Mouse (Mus musculus) hindbrain, embryonic 13.5 days (tissue): ENCODE data around the gene Edar. TPM values are rescaled to one million over a fixed set of nuclear protein-coding genes. Genes with fewer than 3 reads are reported as not detected.

ENCODE experiments used
- ATAC-seq: fragments of 200-750 bp; cut with Nextera tagmentation; 2 replicates; pipeline ENCODE4 v1.8.0; 2017; ENCODE audit warnings: moderate TSS enrichment; ENCODE audit not compliant: low FRiP score
- H3K27ac ChIP-seq: fragments of 300-500 bp; sonication (generic); 2 replicates; pipeline ENCODE4 v1.5.1; 2015; ENCODE audit warnings: inconsistent platforms, mild to moderate bottlenecking, moderate library complexity
- H3K27me3 ChIP-seq: fragments of 300-500 bp; sonication (generic); 2 replicates; pipeline ENCODE4 v1.6.1; 2015; ENCODE audit warnings: mild to moderate bottlenecking, inconsistent platforms
- H3K36me3 ChIP-seq: fragments of 300-500 bp; sonication (generic); 2 replicates; pipeline ENCODE4 v1.6.1; 2015; ENCODE audit warnings: mild to moderate bottlenecking, inconsistent platforms
- H3K4me1 ChIP-seq: fragments of 300-500 bp; sonication (generic); replicated peaks from 2 replicates; pipeline ENCODE4 v1.6.1; 2015; ENCODE audit warnings: inconsistent platforms
- H3K4me2 ChIP-seq: fragments of 300-500 bp; sonication (generic); 2 replicates; pipeline ENCODE4 v1.6.1; 2015; ENCODE audit warnings: inconsistent platforms, mild to moderate bottlenecking, moderate library complexity
- H3K4me3 ChIP-seq: fragments of 300-500 bp; sonication (generic); 2 replicates; pipeline ENCODE4 v1.5.1; 2015; ENCODE audit warnings: mild to moderate bottlenecking, inconsistent platforms
- H3K9ac ChIP-seq: fragments of 300-500 bp; sonication (generic); 2 replicates; pipeline ENCODE4 v1.6.1; 2015; ENCODE audit warnings: mild to moderate bottlenecking, inconsistent platforms
- H3K9me3 ChIP-seq: fragments of 300-500 bp; sonication (generic); 2 replicates; pipeline ENCODE4 v1.6.1; 2016; ENCODE audit warnings: inconsistent platforms
- WGBS: fragments of 180-500 bp; shearing (Covaris S2); methylation state at CpG from one replicate; pipeline ENCODE4 v1.1.7; 2015; 5-methylcytosine and 5-hydroxymethylcytosine counted together
- polyA plus RNA-seq: library from polyadenylated mRNA; unstranded; fragments of >200 nt; fragmentation: Nextera tagmentation; extraction: Ambion mirVana; gene quantifications from 2 replicates; pipeline ENCODE4 v1.2.1, GENCODE M21; 2015

The Edar gene
- polyA plus RNA-seq, 1 experiment from 2014 or later = 0.21 TPM

DNA sequence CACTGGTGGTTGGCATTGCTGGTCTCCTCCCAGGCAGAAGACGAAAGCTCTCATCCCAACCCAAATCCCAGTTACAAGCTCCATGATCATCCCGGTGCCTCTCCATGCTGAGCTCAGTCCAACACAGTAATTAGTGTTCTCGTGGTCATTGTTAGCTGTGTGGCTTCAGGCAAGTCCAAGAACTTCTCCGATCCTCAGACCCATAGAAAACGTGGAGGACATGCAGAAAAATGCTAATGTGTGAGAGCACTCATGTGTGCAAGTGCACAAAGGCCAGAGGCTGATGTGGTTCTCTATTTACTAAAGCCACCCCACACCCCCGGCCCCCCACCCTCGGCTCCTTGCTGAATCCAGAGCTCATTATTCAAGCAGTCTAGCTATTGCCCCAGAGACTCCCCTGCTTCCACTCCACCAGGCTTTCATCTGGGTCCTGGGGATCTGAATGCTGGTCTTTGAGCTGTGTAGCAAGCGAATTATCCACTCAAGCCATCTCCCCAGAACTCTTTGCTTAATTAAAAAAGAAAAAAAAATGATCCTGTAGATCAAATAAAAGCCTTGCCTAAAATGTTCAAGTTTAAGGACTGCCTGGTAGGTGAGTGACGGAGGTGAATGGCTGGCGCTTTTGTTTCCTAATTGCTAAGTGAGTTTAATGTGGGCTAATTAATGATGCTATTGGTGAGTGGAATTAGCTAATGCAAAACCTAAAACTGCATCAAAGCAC, 2.7 kb downstream of the Edar start:
- ATAC-seq = peak; percentile 66
- Histone ChIP-seq H3K9ac (no peak overlapping the region), H3K27me3 (peaks cover 12% of the 10 kb centered on the region), H3K9me3 (no peaks in the 10 kb centered on the region), H3K27ac (peak overlapping the region; percentile 58), H3K4me1 (peaks cover 19% of the 10 kb centered on the region), H3K4me2 (no peak overlapping the region), H3K4me3 (no peak overlapping the region), H3K36me3 (no peaks in the 10 kb centered on the region)
- 28% methylated on average over 10 of the region's 10 CpGs for WGBS

GRCm38 (mm10) chr10:58663868-58664267, 11.6 kb downstream of the Edar start:
- no peaks in the 10 kb centered on the region for H3K27me3 ChIP-seq
- H3K4me2 ChIP-seq = no peak overlapping the region
- H3K4me3 ChIP-seq = no peak overlapping the region
- 83% methylated on average over 5 of the region's 5 CpGs for WGBS
- ATAC-seq = peak; percentile 17; the same call in 1 of the 2 replicates
- no peaks in the 10 kb centered on the region for H3K36me3 ChIP-seq
- H3K4me1 ChIP-seq = no peaks in the 10 kb centered on the region
- H3K27ac ChIP-seq = no peak overlapping the region
- H3K9ac ChIP-seq = no peak overlapping the region
- H3K9me3 ChIP-seq = no peaks in the 10 kb centered on the region

- WGBS = 77% methylated on average over 6 of the region's 6 CpGs
- H3K27me3 ChIP-seq = no peaks in the 10 kb centered on the region
- H3K4me3 ChIP-seq = no peak overlapping the region
- H3K4me2 ChIP-seq = no peak overlapping the region
- peak; percentile 28; the same call in 1 of the 2 replicates for ATAC-seq
- no peak overlapping the region for H3K27ac ChIP-seq
- no peak overlapping the region for H3K9ac ChIP-seq
- H3K4me1 ChIP-seq = 0 out of 2 replicates have a peak, but pooled peaks cover 3% of the 10 kb centered on the region
- no peaks in the 10 kb centered on the region for H3K36me3 ChIP-seq
- H3K9me3 ChIP-seq = no peaks in the 10 kb centered on the region
These were observed 12.0 kb downstream of the Edar start for GRCm38 (mm10) chr10:58663417-58663816.

DNA sequence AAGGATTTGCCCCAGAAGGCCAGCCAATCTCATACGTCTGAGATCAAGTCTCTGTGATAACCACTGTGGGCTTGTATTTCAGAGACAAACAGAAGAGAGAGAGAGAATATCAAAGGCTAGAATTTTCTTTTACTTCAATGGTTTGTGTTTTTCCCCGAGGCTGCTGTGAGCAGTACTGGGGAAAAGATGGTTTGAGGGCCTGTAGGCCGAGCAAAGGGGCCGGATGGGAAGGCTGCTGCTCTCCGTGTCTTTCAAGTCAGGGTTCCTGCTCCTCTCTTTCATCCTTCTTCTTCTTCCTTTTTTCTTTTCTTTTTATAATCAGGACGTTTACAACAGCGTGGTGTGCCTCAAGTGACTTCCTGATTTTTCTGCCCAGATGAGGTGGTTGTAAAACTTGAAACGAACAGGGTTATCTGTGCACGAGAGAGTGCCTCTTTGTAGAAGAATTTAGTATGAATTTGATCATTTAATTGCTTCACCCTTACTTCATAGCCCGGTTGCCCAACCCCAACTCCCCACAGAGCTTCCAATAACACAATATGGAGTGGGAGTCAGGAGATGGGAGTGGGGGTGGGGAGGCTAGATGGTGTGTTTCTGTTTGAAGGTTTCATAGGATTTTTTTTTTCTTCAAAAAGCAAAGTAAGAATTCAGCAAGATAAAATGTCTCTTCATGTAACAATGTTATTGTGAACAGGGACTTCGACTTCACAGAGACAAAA, 16.0 kb downstream of the Edar start:
- no peak overlapping the region for H3K4me3 ChIP-seq
- 0 out of 2 replicates have a peak, but pooled peaks cover 6% of the 10 kb centered on the region for H3K4me1 ChIP-seq
- no peak overlapping the region for H3K27ac ChIP-seq
- no peaks in the 10 kb centered on the region for H3K36me3 ChIP-seq
- H3K9ac ChIP-seq = no peak overlapping the region
- H3K9me3 ChIP-seq = no peaks in the 10 kb centered on the region
- no peak for ATAC-seq
- H3K27me3 ChIP-seq = no peaks in the 10 kb centered on the region
- H3K4me2 ChIP-seq = no peak overlapping the region
- WGBS = 72% methylated on average over 11 of the region's 11 CpGs

DNA sequence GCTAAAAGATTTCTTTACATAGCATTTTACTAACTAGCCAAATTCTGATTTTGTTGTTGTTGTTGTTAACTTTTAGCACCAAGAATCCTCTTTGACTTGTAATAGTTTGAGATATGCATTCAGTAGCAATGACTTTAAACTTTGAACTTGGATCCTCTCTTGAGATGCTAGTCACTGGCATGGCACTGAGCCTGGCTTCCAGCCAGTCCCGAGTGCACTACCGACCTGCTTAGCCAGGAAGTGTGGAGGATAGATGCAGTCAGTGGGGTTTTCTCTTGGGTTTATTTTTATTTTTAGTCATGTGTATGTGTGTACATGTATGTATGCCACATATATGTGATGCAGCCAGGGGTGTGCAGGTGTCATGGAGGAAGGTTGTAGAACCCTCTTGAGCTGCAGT, 17.7 kb downstream of the Edar start:
- Histone ChIP-seq H3K4me3 (no peak overlapping the region), H3K9me3 (no peaks in the 10 kb centered on the region), H3K4me1 (peaks cover 10% of the 10 kb centered on the region), H3K9ac (no peak overlapping the region), H3K27ac (no peak overlapping the region), H3K36me3 (no peaks in the 10 kb centered on the region), H3K4me2 (no peak overlapping the region), H3K27me3 (no peaks in the 10 kb centered on the region)
- ATAC-seq = no peak
- 62% methylated on average over 2 of the region's 2 CpGs for WGBS

DNA sequence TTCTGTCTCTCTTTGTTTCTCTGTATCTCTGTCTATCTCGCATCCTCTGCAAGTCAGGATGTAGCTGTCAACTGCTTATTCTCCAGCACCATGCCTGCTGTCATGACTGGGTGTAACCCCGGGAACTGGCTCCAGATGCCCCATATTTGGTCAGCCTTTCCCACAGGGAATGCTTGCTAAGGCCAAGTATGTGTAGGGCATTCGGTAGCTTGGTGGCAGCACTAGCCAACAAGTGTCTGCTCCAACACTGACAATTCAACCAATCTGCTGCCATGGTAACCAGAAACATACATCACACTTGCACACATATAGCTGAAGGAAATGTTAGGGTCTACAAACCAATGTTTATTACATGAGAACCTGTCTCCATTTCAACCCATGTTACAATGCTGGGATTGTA, 21.8 kb downstream of the Edar start:
- WGBS = 93% methylated on average over 3 of the region's 3 CpGs

DNA sequence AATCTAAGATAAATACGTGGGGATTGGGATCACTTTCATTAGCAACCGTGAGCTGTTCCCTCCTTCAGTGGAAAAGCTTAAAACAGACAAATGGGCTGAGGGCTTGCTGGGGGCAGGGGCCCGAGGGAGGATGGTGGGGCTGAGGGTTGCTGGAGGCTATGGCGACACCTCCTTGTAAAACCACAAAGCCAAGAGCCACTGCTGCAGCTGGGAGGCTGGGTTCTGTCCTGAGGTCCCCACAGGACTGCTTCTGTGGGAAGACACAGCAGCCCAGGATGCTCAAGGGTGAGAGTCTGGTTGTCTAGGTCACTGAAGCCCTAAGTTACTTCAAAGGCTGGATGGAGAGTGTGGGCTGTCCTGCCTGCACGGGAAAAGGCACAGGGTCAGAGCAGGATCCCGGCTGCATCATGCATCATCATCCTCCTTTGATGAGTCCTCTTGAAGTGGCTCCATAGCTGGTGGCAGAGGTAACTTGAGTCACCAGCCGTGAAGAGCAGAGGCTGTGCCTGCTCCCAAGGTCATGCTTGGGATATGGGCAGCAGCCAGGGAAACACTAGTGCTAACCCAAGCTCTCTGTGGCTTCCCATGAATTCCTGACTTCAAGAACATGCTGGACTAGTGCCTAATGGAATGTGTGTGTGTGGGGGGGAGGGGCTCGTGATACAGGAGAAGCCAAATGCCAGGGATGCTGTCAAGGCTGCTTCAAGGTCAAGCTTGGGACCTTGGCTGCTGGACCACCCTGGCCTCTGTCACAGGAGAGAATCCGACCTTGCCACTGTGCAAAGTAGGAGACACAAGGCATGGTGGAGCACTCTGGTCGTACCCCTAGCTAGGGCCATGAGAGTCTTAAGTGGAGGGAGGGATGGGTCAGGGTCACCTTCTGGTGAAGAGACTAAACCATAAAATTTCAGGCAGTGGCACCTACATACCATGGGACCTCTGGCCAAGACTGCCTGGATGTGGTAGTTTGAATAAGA, 22.7 kb downstream of the Edar start:
- Histone ChIP-seq H3K4me3 (no peak overlapping the region), H3K4me2 (peak overlapping the region; percentile 38), H3K27ac (0 out of 2 replicates have a peak overlapping the region, but pooled peaks have one; percentile 44), H3K9ac (no peak overlapping the region), H3K4me1 (peaks cover 23% of the 10 kb centered on the region), H3K9me3 (0 out of 2 replicates have a peak, but pooled peaks cover 4% of the 10 kb centered on the region), H3K27me3 (peaks cover 4% of the 10 kb centered on the region; the same call in 1 of the 2 replicates), H3K36me3 (no peaks in the 10 kb centered on the region)
- WGBS = 38% methylated on average over 10 of the region's 10 CpGs
- peak; percentile 38; the same call in 1 of the 2 replicates for ATAC-seq

More for the DNA sequence above, 21.8 kb downstream of the Edar start:
- Histone ChIP-seq H3K9ac (no peak overlapping the region), H3K27me3 (peaks cover 4% of the 10 kb centered on the region; the same call in 1 of the 2 replicates), H3K36me3 (no peaks in the 10 kb centered on the region), H3K27ac (no peak overlapping the region), H3K4me3 (no peak overlapping the region), H3K9me3 (0 out of 2 replicates have a peak, but pooled peaks cover 4% of the 10 kb centered on the region), H3K4me1 (peaks cover 28% of the 10 kb centered on the region), H3K4me2 (no peak overlapping the region)
- ATAC-seq = no peak

GRCm38 (mm10) chr10:58652045-58652417, 23.4 kb downstream of the Edar start:
- peak overlapping the region; percentile 38 for H3K4me2 ChIP-seq
- no peak for ATAC-seq
- no peaks in the 10 kb centered on the region for H3K36me3 ChIP-seq
- H3K9ac ChIP-seq = no peak overlapping the region
- peaks cover 23% of the 10 kb centered on the region for H3K4me1 ChIP-seq
- H3K27ac ChIP-seq = 0 out of 2 replicates have a peak overlapping the region, but pooled peaks have one; percentile 44
- H3K4me3 ChIP-seq = no peak overlapping the region
- WGBS = 4% methylated on average over 9 of the region's 9 CpGs
- 0 out of 2 replicates have a peak, but pooled peaks cover 4% of the 10 kb centered on the region for H3K9me3 ChIP-seq
- peaks cover 4% of the 10 kb centered on the region; the same call in 1 of the 2 replicates for H3K27me3 ChIP-seq

DNA sequence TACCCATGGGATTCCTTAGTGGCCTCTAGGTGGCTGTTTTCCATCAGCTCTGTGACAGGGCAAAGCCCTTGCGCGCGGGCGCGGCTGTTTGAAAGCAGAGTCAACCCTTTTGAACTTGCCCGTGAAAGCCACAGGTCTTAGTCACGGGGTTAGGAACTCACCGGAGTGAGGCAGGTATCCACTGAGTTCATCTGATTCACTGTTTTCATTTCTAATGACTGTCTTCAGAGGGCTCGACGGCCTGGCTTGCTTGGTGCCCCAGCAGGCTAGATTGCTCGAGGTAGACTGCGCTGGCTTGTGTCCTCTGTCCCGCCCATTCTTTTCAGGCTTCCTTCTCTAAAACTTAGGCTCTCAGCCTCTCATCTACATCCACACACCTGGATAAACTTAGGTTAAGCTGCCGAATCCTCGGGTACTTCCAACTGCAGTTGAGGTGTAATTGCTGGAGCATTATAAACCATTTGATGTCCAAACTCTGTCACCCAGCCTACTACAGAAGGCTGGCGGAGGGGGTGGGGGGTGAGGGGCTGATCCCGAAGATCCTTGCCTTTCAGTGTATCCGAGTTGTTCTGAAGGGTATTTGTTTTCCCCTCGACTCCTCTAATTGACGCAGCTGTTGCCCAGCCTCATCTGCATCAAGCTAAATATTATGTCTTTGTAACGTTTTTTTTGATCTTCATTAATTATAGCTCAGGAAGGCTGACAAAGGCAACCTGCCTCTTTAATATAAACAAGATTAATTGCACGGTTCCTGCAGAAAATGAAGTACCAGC, 24.0 kb downstream of the Edar start:
- Histone ChIP-seq H3K27ac (no peak overlapping the region), H3K27me3 (peaks cover 4% of the 10 kb centered on the region; the same call in 1 of the 2 replicates), H3K4me3 (no peak overlapping the region), H3K36me3 (no peaks in the 10 kb centered on the region), H3K4me1 (peaks cover 23% of the 10 kb centered on the region), H3K4me2 (peak overlapping the region; percentile 38), H3K9ac (no peak overlapping the region), H3K9me3 (0 out of 2 replicates have a peak, but pooled peaks cover 4% of the 10 kb centered on the region)
- WGBS = 7% methylated on average over 22 of the region's 22 CpGs
- ATAC-seq = 0 out of 2 replicates have a peak, but pooled peaks have one; percentile 34

DNA sequence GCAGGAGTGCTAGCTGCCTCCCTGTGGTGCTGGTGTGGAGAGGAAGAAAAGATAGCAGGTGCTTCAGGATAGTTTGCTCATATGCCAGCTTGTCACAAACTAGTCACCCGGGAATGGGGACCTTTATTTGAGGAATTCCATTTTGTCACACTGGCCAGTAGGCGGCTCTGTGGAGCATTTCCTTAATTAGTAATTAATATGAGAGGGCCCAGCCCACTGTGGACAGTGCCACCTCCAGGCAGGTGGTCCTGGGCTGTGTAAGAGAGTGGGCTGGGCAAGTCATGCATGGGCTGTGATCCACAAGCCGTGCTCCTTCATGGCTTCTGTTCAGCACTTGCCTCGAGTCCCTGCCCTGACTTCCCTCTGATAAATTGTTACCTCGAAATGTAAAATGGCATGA, 26.7 kb downstream of the Edar start:
- Histone ChIP-seq H3K4me1 (peaks cover 23% of the 10 kb centered on the region), H3K9me3 (0 out of 2 replicates have a peak, but pooled peaks cover 4% of the 10 kb centered on the region), H3K4me2 (no peak overlapping the region), H3K4me3 (no peak overlapping the region), H3K9ac (no peak overlapping the region), H3K36me3 (no peaks in the 10 kb centered on the region), H3K27ac (no peak overlapping the region), H3K27me3 (peaks cover 4% of the 10 kb centered on the region; the same call in 1 of the 2 replicates)
- no peak for ATAC-seq
- 65% methylated on average over 5 of the region's 5 CpGs for WGBS

- H3K4me3 ChIP-seq = no peak overlapping the region
- WGBS = 86% methylated on average over 5 of the region's 5 CpGs
These were observed 30.8 kb downstream of the Edar start for GRCm38 (mm10) chr10:58644671-58645070.

More at GRCm38 (mm10) chr10:58644671-58645070, 30.8 kb downstream of the Edar start:
- peaks cover 11% of the 10 kb centered on the region; the same call in 1 of the 2 replicates for H3K4me1 ChIP-seq
- H3K27me3 ChIP-seq = no peaks in the 10 kb centered on the region
- H3K36me3 ChIP-seq = no peaks in the 10 kb centered on the region
- H3K4me2 ChIP-seq = no peak overlapping the region
- no peak overlapping the region for H3K9ac ChIP-seq
- ATAC-seq = no peak
- H3K9me3 ChIP-seq = 0 out of 2 replicates have a peak, but pooled peaks cover under 1% of the 10 kb centered on the region
- no peak overlapping the region for H3K27ac ChIP-seq
